Mouse (Mus musculus): ENCODE measurements around the gene Zfp398. TPM values are rescaled to one million over a fixed set of nuclear protein-coding genes. Genes with fewer than 3 reads are reported as not detected.

Gene Zfp398
- total and polyA plus RNA-seq, 3 experiments, result 1.5 to 4.6 (median 2.2) TPM

- H3K9ac ChIP-seq (ENCODE audit: insufficient read depth, low read depth), result no peak overlapping the region
- no peak overlapping the region for H3K4me2 ChIP-seq (ENCODE audit: insufficient read depth, low read depth, poor library complexity, severe bottlenecking)
- H3K27me3 ChIP-seq (replicated peaks), result no peaks in the 10 kb centered on the region
- H3K4me3 ChIP-seq (replicated peaks in 1 of 3; ENCODE audit: low read depth in 2 of 3, low read length in 2 of 3, poor library complexity in 1 of 3), result no peak overlapping the region
- DNase-seq (ENCODE audit: extremely low read depth), result no peak
- H3K36me3 ChIP-seq (replicated peaks in 1 of 2; ENCODE audit: control insufficient read depth in 1 of 2, insufficient read depth in 1 of 2, low read length in 1 of 2), result peaks cover 8 to 26% of the 10 kb centered on the region in 2 experiments
- in situ Hi-C loops (cut with MboI; ENCODE audit: low pct_ligation_motif_present, low pct_unique_long_range_greater_than_20kb, low sequenced_read_pairs), result no loop called here
- H3K9me3 ChIP-seq (replicated peaks; ENCODE audit: low read length), result no peaks in the 10 kb centered on the region
- no peaks in the 10 kb centered on the region for H3K79me2 ChIP-seq (replicated peaks; ENCODE audit: control insufficient read depth, extremely low read depth, insufficient read depth, poor library complexity, severe bottlenecking)
- no peaks in the 10 kb centered on the region for H3K4me1 ChIP-seq (ENCODE audit: control insufficient read depth in 1 of 2, insufficient read depth in 2 of 2)
- H3K27ac ChIP-seq (ENCODE audit: insufficient read depth, low read depth), result no peak overlapping the region
- no peak for TF ChIP-seq ZNF384 (IDR thresholded peaks at IDR 0.05; ENCODE audit: low read depth, low read length)
- no peak for TF ChIP-seq E2F4 (IDR thresholded peaks at IDR 0.05; ENCODE audit: insufficient replicate concordance, low read depth, low read length)
- no peak for TF ChIP-seq USF2 (conservative IDR thresholded peaks at IDR 0.05; ENCODE audit: low read depth, low read length)
- TF ChIP-seq MYC (IDR thresholded peaks at IDR 0.05; ENCODE audit: low read depth, low read length), result no peak
- no peak for TF ChIP-seq IRF4 (IDR thresholded peaks at IDR 0.05; ENCODE audit: low read depth, low read length)
- no peak for TF ChIP-seq ELF1 (IDR thresholded peaks at IDR 0.05; ENCODE audit: low read depth, low read length)
- TF ChIP-seq GABPA (IDR thresholded peaks at IDR 0.05; ENCODE audit: insufficient replicate concordance, low read depth, low read length), result no peak
- no peak for TF ChIP-seq ZKSCAN1 (IDR thresholded peaks at IDR 0.05; ENCODE audit: borderline replicate concordance, low read depth, low read length)
- dilution Hi-C loops (cut with MboI; ENCODE audit: extremely low pct_ligation_motif_present, extremely low pct_unique_long_range_greater_than_20kb, low sequenced_read_pairs), result no loop called here
These were observed 10.3 kb downstream of the Zfp398 start for GRCm38 (mm10) chr6:47845779-47846178.

- in situ Hi-C loops (cut with MboI; ENCODE audit: low pct_ligation_motif_present, low pct_unique_long_range_greater_than_20kb, low sequenced_read_pairs) (no loop called here), dilution Hi-C loops (cut with MboI; ENCODE audit: extremely low pct_ligation_motif_present, extremely low pct_unique_long_range_greater_than_20kb, low sequenced_read_pairs) (no loop called here)
- Histone ChIP-seq H3K9me3 (replicated peaks; ENCODE audit: low read length) (no peaks in the 10 kb centered on the region), H3K27me3 (replicated peaks) (no peaks in the 10 kb centered on the region), H3K9ac (ENCODE audit: insufficient read depth, low read depth) (no peak overlapping the region), H3K4me2 (ENCODE audit: insufficient read depth, low read depth, poor library complexity, severe bottlenecking) (no peak overlapping the region), H3K79me2 (replicated peaks; ENCODE audit: control insufficient read depth, extremely low read depth, insufficient read depth, poor library complexity, severe bottlenecking) (no peaks in the 10 kb centered on the region), H3K36me3 (replicated peaks in 1 of 2; ENCODE audit: control insufficient read depth in 1 of 2, insufficient read depth in 1 of 2, low read length in 1 of 2) (peaks cover 9 to 20% of the 10 kb centered on the region in 2 experiments), H3K4me1 (ENCODE audit: control insufficient read depth in 1 of 2, insufficient read depth in 2 of 2) (no peaks in the 10 kb centered on the region), H3K4me3 (replicated peaks in 1 of 3; ENCODE audit: low read depth in 2 of 3, low read length in 2 of 3, poor library complexity in 1 of 3) (no peak overlapping the region), H3K27ac (ENCODE audit: insufficient read depth, low read depth) (no peak overlapping the region)
- DNase-seq (ENCODE audit: extremely low read depth), result no peak
- TF ChIP-seq E2F4 (IDR thresholded peaks at IDR 0.05; ENCODE audit: insufficient replicate concordance, low read depth, low read length) (no peak), ZNF384 (IDR thresholded peaks at IDR 0.05; ENCODE audit: low read depth, low read length) (no peak), RAD21 (IDR thresholded peaks at IDR 0.05; ENCODE audit: low read depth, low read length) (no peak), CHD1 (IDR thresholded peaks at IDR 0.05; ENCODE audit: low read depth, low read length) (no peak), POLR2AphosphoS2 (IDR thresholded peaks at IDR 0.05; ENCODE audit: low read depth, low read length) (no peak), GABPA (IDR thresholded peaks at IDR 0.05; ENCODE audit: insufficient replicate concordance, low read depth, low read length) (no peak), EP300 (IDR thresholded peaks at IDR 0.05; ENCODE audit: low read length) (no peak), SIN3A (IDR thresholded peaks at IDR 0.05; ENCODE audit: low read length) (no peak), TCF12 (IDR thresholded peaks at IDR 0.05; ENCODE audit: low read depth, low read length) (no peak), MAZ (IDR thresholded peaks at IDR 0.05; ENCODE audit: low read depth, low read length) (no peak), JUND (conservative IDR thresholded peaks at IDR 0.05; ENCODE audit: low read depth, low read length) (no peak), MYC (IDR thresholded peaks at IDR 0.05; ENCODE audit: low read depth, low read length) (no peak), ZC3H11A (IDR thresholded peaks at IDR 0.05; ENCODE audit: low read depth, low read length) (no peak), MEF2A (IDR thresholded peaks at IDR 0.05; ENCODE audit: borderline replicate concordance, low read depth, low read length) (no peak), UBTF (IDR thresholded peaks at IDR 0.05; ENCODE audit: low read depth, low read length) (no peak)
These were observed 21.8 kb downstream of the Zfp398 start for GRCm38 (mm10) chr6:47857241-47857640.

Measured in CH12.LX (cell line).